Mouse (Mus musculus): ENCODE measurements around the gene Cnrip1. TPM values are rescaled to one million over a fixed set of nuclear protein-coding genes. Genes with fewer than 3 reads are reported as not detected.
A peak's percentile ranks its signal among the peaks of the same experiment; 100 is the strongest.

The Cnrip1 gene
- polyA plus RNA-seq, 1 experiment = 125 TPM

GRCm38 (mm10) chr11:17106936-17107335 is 55.5 kb downstream of the Cnrip1 start:
- peak; percentile 44 to 67 for DNase-seq (ENCODE audit: extremely low spot score in 1 of 2, low spot score in 1 of 2)

GRCm38 (mm10) chr11:17107359-17107758 is 56.0 kb downstream of the Cnrip1 start:
- DNase-seq (ENCODE audit: extremely low spot score in 1 of 2, low spot score in 1 of 2) = peak; percentile 22 to 27

GRCm38 (mm10) chr11:17112419-17113090 is 61.2 kb downstream of the Cnrip1 start:
- no peak for DNase-seq (ENCODE audit: extremely low spot score in 1 of 2, low spot score in 1 of 2)

GRCm38 (mm10) chr11:17126418-17126817 is 75.0 kb downstream of the Cnrip1 start:
- no peak for DNase-seq (ENCODE audit: extremely low spot score in 1 of 2, low spot score in 1 of 2)

Other genes with a start within 250 kb of the Cnrip1 start
- gene Fbxo48, start 100.2 kb upstream of the Cnrip1 start, polyA plus RNA-seq (2012; rRNA removed) = 0.67 and 0.70 TPM in 2 replicates
- 7.4 and 8.5 TPM in 2 replicates for gene Plek, start 795 bp downstream of the Cnrip1 start, polyA plus RNA-seq (2012; rRNA removed)
- gene Ppp3r1, start 107.7 kb downstream of the Cnrip1 start, polyA plus RNA-seq (2012; rRNA removed) = 411 and 441 TPM in 2 replicates
- 8.0 and 8.1 TPM in 2 replicates for gene Wdr92, start 130.5 kb downstream of the Cnrip1 start, polyA plus RNA-seq (2012; rRNA removed)
- 17.0 and 17.8 TPM in 2 replicates for gene Pno1, start 160.0 kb downstream of the Cnrip1 start, polyA plus RNA-seq (2012; rRNA removed)
- gene C1d, start 206.0 kb downstream of the Cnrip1 start, polyA plus RNA-seq (2012; rRNA removed) = 28.4 and 34.9 TPM in 2 replicates

Data from frontal cortex, adult 2 months (tissue).